Mouse (Mus musculus): ENCODE results near the gene Btg1.

Btg1 gene

GRCm38 (mm10) chr10:96663739-96664430 is 47.1 kb downstream of the Btg1 start:
- DNase-seq (ENCODE audit: low spot score in 2 of 2), result no peak

All from spleen, postnatal 4 days (tissue).